ENCODE assay signal across 13 mouse cellular contexts in genomic region chr2:172965249-172965648, GRCm38 (mm10). TPM values are rescaled to one million over a fixed set of nuclear protein-coding genes. Genes with fewer than 3 reads are reported as not detected.
DNase-seq lines count a peak whose midpoint lies in the region; ATAC-seq and TF ChIP-seq lines count a peak whose summit lies in the region.
"Had no signal": no experiment of that assay in that cellular context is flagged by ENCODE, and none has a peak within 500 bp of the region (broad histone marks: within the 10 kb centered on the region; RNA-seq: fewer than 3 reads in every experiment).

No protein-coding gene starts in this region.

- H3K9ac ChIP-seq in forebrain, postnatal 0 days = no peak overlapping the region
- H3K9ac ChIP-seq in kidney, postnatal 0 days (ENCODE audit: low read depth, low read length) = no peak overlapping the region

- no peak overlapping the region for H3K4me3 ChIP-seq in forebrain, embryonic 10.5 days
- no peak overlapping the region for H3K4me3 ChIP-seq in forebrain, postnatal 0 days (ENCODE audit: low read depth, low read length)
- no peak overlapping the region for H3K4me3 ChIP-seq in kidney, postnatal 0 days (replicated peaks; ENCODE audit: low read depth, low read length)

- 30% methylated on average over 11 of the region's 11 CpGs for WGBS in forebrain, embryonic 10.5 days
- 53% methylated on average over 11 of the region's 11 CpGs for WGBS in forebrain, postnatal 0 days
- 25% methylated on average over 11 of the region's 11 CpGs for WGBS in kidney, postnatal 0 days

- no peak for ATAC-seq in forebrain, postnatal 0 days
- ATAC-seq in kidney, postnatal 0 days (replicated peaks; ENCODE audit: low FRiP score, low read depth) = peak; percentile 48; the same call in 1 of the 2 replicates

- DNase-seq in forebrain, embryonic 10.5 days (ENCODE audit: extremely low spot score, low spot score) = no peak
- DNase-seq in forebrain, postnatal 0 days = no peak
- DNase-seq in urinary bladder, postnatal 25 days (ENCODE audit: low spot score) = peak; percentile 22
- no peak for DNase-seq in urinary bladder, adult 2 months (ENCODE audit: low spot score)
- DNase-seq in kidney, postnatal 0 days (ENCODE audit: low spot score) = peak; percentile 68
- no peak for DNase-seq in right cerebral cortex, postnatal 14 days
- DNase-seq in gastrocnemius, postnatal 10 days = no peak
- no peak for DNase-seq in layer of hippocampus, postnatal 14 days (ENCODE audit: low spot score in 2 of 2)
- DNase-seq: cerebellum, postnatal 10 days; layer of hippocampus, adult 9-11 months; lung, postnatal 36 days had no signal

- H3K27me3 ChIP-seq in forebrain, embryonic 10.5 days (ENCODE audit: poor library complexity, severe bottlenecking) = peaks cover 5% of the 10 kb centered on the region; the same call in 1 of the 2 replicates
- H3K27me3 ChIP-seq in forebrain, postnatal 0 days (ENCODE audit: insufficient read depth, low read length) = no peaks in the 10 kb centered on the region
- no peaks in the 10 kb centered on the region for H3K27me3 ChIP-seq in kidney, postnatal 0 days (ENCODE audit: insufficient read depth, low read length)

- H3K9me3 ChIP-seq in forebrain, embryonic 10.5 days = peaks cover 5% of the 10 kb centered on the region
- H3K9me3 ChIP-seq in forebrain, postnatal 0 days (ENCODE audit: low read length) = no peaks in the 10 kb centered on the region
- H3K9me3 ChIP-seq in kidney, postnatal 0 days (replicated peaks; ENCODE audit: low read length) = no peaks in the 10 kb centered on the region

- H3K4me1 ChIP-seq in forebrain, embryonic 10.5 days = peaks cover 30% of the 10 kb centered on the region
- H3K4me1 ChIP-seq in forebrain, postnatal 0 days (ENCODE audit: insufficient read depth) = no peaks in the 10 kb centered on the region
- H3K4me1 ChIP-seq in kidney, postnatal 0 days (replicated peaks; ENCODE audit: insufficient read depth, low read length) = 0 out of 2 replicates have a peak, but pooled peaks cover 5% of the 10 kb centered on the region

- no peak overlapping the region for H3K4me2 ChIP-seq in forebrain, postnatal 0 days (ENCODE audit: low read depth)
- H3K4me2 ChIP-seq in kidney, postnatal 0 days (ENCODE audit: low read length) = no peak overlapping the region
- H3K4me2 ChIP-seq: liver, embryonic 11.5 days had no signal

- no peak for TF ChIP-seq CTCF in forebrain, postnatal 0 days (IDR thresholded peaks at IDR 0.05; ENCODE audit: low read depth)
- no peak for TF ChIP-seq CTCF in kidney, postnatal 0 days (IDR thresholded peaks at IDR 0.05; ENCODE audit: low read depth)

- H3K36me3 ChIP-seq in forebrain, embryonic 10.5 days (replicated peaks) = no peaks in the 10 kb centered on the region
- H3K36me3 ChIP-seq in forebrain, postnatal 0 days (ENCODE audit: insufficient read depth) = no peaks in the 10 kb centered on the region
- H3K36me3 ChIP-seq in kidney, postnatal 0 days (ENCODE audit: insufficient read depth, low read length) = no peaks in the 10 kb centered on the region

- peak overlapping the region; percentile 76 for H3K27ac ChIP-seq in forebrain, embryonic 10.5 days
- H3K27ac ChIP-seq in forebrain, postnatal 0 days (ENCODE audit: low read depth, low read length) = no peak overlapping the region
- H3K27ac ChIP-seq in kidney, postnatal 0 days = no peak overlapping the region

RNA-seq across cellular contexts. Expression of gene Spo11, which starts 12.3 kb away (rescaled TPM):
- polyA plus RNA-seq in forebrain, embryonic 10.5 days (2016; fragmentation: Nextera tagmentation; extraction: Ambion mirVana) = 0.42 and 0.73 TPM in 2 replicates
- 1.1 and 1.3 TPM in 2 replicates for total RNA-seq in forebrain, postnatal 0 days (2014; rRNA removed)
- 0.92 and 1.1 TPM in 2 replicates for polyA plus RNA-seq in forebrain, postnatal 0 days (2015; fragmentation: Nextera tagmentation; extraction: Ambion mirVana)
- 0.31 and 0.61 TPM in 2 replicates for polyA plus RNA-seq in urinary bladder, adult 2 months (2012; rRNA removed)
- 0.10 and 0.11 TPM in 2 replicates for polyA plus RNA-seq in kidney, postnatal 0 days (2015; fragmentation: Nextera tagmentation; extraction: Ambion mirVana)
- not detected for total RNA-seq in gastrocnemius, postnatal 10 days (2021)
- total RNA-seq in layer of hippocampus, postnatal 14 days (2021) = under 1 TPM in 1 of 2 experiments, not detected in 1; 0.24 TPM
- total RNA-seq: heart, adult 8-10 months had no signal
- polyA plus RNA-seq: liver, embryonic 11.5 days had no signal

RNA-seq across cellular contexts. Expression of gene Bmp7, which starts 25.1 kb away (rescaled TPM):
- polyA plus RNA-seq in forebrain, embryonic 10.5 days (2016; fragmentation: Nextera tagmentation; extraction: Ambion mirVana) = 21.2 and 21.4 TPM in 2 replicates
- 17.2 and 21.9 TPM in 2 replicates for total RNA-seq in forebrain, postnatal 0 days (2014; rRNA removed)
- polyA plus RNA-seq in forebrain, postnatal 0 days (2015; fragmentation: Nextera tagmentation; extraction: Ambion mirVana) = 12.4 and 15.4 TPM in 2 replicates
- polyA plus RNA-seq in urinary bladder, adult 2 months (2012; rRNA removed) = 33.2 and 35.4 TPM in 2 replicates
- 33.7 and 35.8 TPM in 2 replicates for polyA plus RNA-seq in kidney, postnatal 0 days (2015; fragmentation: Nextera tagmentation; extraction: Ambion mirVana)
- total RNA-seq in gastrocnemius, postnatal 10 days (2021) = 1 to 10 TPM; 1.6 to 2.4 TPM
- total RNA-seq in layer of hippocampus, postnatal 14 days (2021) = 1 to 10 TPM; 6.1 to 7.1 TPM

RNA-seq across cellular contexts. Expression of gene Rae1, which starts 34.7 kb away (rescaled TPM):
- 168 TPM in 2 replicates for polyA plus RNA-seq in forebrain, embryonic 10.5 days (2016; fragmentation: Nextera tagmentation; extraction: Ambion mirVana)
- total RNA-seq in forebrain, postnatal 0 days (2014; rRNA removed) = 103 and 108 TPM in 2 replicates
- polyA plus RNA-seq in forebrain, postnatal 0 days (2015; fragmentation: Nextera tagmentation; extraction: Ambion mirVana) = 150 and 161 TPM in 2 replicates
- 51.7 and 64.4 TPM in 2 replicates for polyA plus RNA-seq in urinary bladder, adult 2 months (2012; rRNA removed)
- 117 and 124 TPM in 2 replicates for polyA plus RNA-seq in kidney, postnatal 0 days (2015; fragmentation: Nextera tagmentation; extraction: Ambion mirVana)
- 10 to 100 TPM; 27.9 to 31.5 TPM for total RNA-seq in gastrocnemius, postnatal 10 days (2021)
- total RNA-seq in layer of hippocampus, postnatal 14 days (2021) = 10 to 100 TPM; 71.8 to 75.5 TPM

RNA-seq across cellular contexts. Expression of gene Rbm38, which starts 55.0 kb away (rescaled TPM):
- polyA plus RNA-seq in forebrain, embryonic 10.5 days (2016; fragmentation: Nextera tagmentation; extraction: Ambion mirVana) = 119 and 123 TPM in 2 replicates
- 5.9 and 6.6 TPM in 2 replicates for total RNA-seq in forebrain, postnatal 0 days (2014; rRNA removed)
- 11.0 and 14.5 TPM in 2 replicates for polyA plus RNA-seq in forebrain, postnatal 0 days (2015; fragmentation: Nextera tagmentation; extraction: Ambion mirVana)
- 72.9 and 109 TPM in 2 replicates for polyA plus RNA-seq in urinary bladder, adult 2 months (2012; rRNA removed)
- 20.9 and 21.2 TPM in 2 replicates for polyA plus RNA-seq in kidney, postnatal 0 days (2015; fragmentation: Nextera tagmentation; extraction: Ambion mirVana)
- total RNA-seq in gastrocnemius, postnatal 10 days (2021) = 100 to 1,000 TPM; 121 to 129 TPM
- total RNA-seq in layer of hippocampus, postnatal 14 days (2021) = 1 to 10 TPM; 4.1 to 6.6 TPM

Comparison
In these comparisons a context has a peak if more than half of its experiments do, and no peak if none do; other contexts are left out.
1. DNase-seq: peak in urinary bladder, postnatal 25 days (single experiment) and kidney, postnatal 0 days (single experiment); none in forebrain, embryonic 10.5 days (single experiment), forebrain, postnatal 0 days (single experiment), urinary bladder, adult 2 months (single experiment), right cerebral cortex, postnatal 14 days (single experiment), gastrocnemius, postnatal 10 days (single experiment) and layer of hippocampus, postnatal 14 days (0 of 2).